Mouse (Mus musculus) ES-Bruce4 (cell line): ENCODE data around the gene Celsr1. TPM values are rescaled to one million over a fixed set of nuclear protein-coding genes. Genes with fewer than 3 reads are reported as not detected.

ENCODE experiments used
- H3K27ac ChIP-seq: 2 replicates; pipeline ENCODE4 v1.5.1; 2012; ENCODE audit warnings: low read length, inconsistent platforms; ENCODE audit not compliant: insufficient read depth
- H3K27me3 ChIP-seq: 2 replicates; pipeline ENCODE4 v1.6.1; 2012; ENCODE audit warnings: mild to moderate bottlenecking, low read length, inconsistent platforms; ENCODE audit not compliant: control insufficient read depth, poor library complexity, insufficient read depth, severe bottlenecking
- H3K36me3 ChIP-seq: 2 replicates; pipeline ENCODE4 v1.6.1; 2012; ENCODE audit warnings: inconsistent platforms, mild to moderate bottlenecking, low read length, moderate library complexity; ENCODE audit not compliant: control insufficient read depth, poor library complexity, insufficient read depth, severe bottlenecking
- H3K4me1 ChIP-seq: one replicate; pipeline ENCODE4 v1.8.1; 2011; ENCODE audit warnings: low read length; ENCODE audit not compliant: control insufficient read depth, insufficient read depth
- H3K4me3 ChIP-seq: 2 replicates; pipeline ENCODE4 v1.5.1; 2011; ENCODE audit warnings: low read depth, mild to moderate bottlenecking, low read length
- H3K9ac ChIP-seq: 2 replicates; pipeline ENCODE4 v1.6.1; 2012; ENCODE audit warnings: low read depth, mild to moderate bottlenecking, inconsistent platforms; ENCODE audit not compliant: poor library complexity, severe bottlenecking
- H3K9me3 ChIP-seq: replicated peaks from 2 replicates; pipeline ENCODE4 v1.6.1; 2012; ENCODE audit warnings: mild to moderate bottlenecking, low read length, inconsistent platforms; ENCODE audit not compliant: control insufficient read depth, poor library complexity, insufficient read depth, severe bottlenecking
- CTCF ChIP-seq: IDR thresholded peaks from one replicate; pipeline ENCODE4 v1.8.1; 2011; ENCODE audit warnings: low read depth, low read length
- EP300 ChIP-seq: IDR thresholded peaks from 2 replicates; pipeline ENCODE4 v1.6.1; 2011; ENCODE audit warnings: low read depth, low read length; ENCODE audit not compliant: insufficient read depth
- POLR2A ChIP-seq: IDR thresholded peaks from one replicate; pipeline ENCODE4 v1.8.1; 2011; ENCODE audit warnings: low read length; ENCODE audit not compliant: insufficient read depth
- polyA plus RNA-seq: library from polyadenylated mRNA; stranded (reverse); fragments of >200 nt; gene quantifications from 2 replicates; pipeline ENCODE4 v1.2.4, GENCODE M21; 2011; ENCODE audit warnings: low read depth; ENCODE audit not compliant: missing spikeins, insufficient read depth, insufficient read length

The Celsr1 gene
- polyA plus RNA-seq, 1 experiment: 10.2 TPM

DNA sequence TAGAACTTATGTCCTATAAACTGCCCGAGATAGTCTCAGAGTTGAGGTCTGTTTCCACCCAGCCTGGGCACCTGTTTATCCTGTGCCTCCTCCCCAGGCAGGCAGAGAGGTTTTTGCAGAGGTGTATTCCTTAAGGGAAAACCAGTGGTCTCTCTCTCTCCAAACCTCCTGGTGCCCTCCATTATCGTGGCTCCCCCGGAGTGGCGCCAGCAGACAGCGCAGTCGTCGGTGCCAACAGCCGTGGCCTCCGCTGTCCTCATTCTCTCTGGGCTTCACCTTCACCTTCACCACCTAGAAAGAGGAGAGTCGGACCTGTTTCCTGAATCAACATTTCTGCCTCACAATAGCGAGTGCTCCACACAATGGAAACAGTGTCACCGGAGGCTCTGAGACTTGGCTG lies 27.0 kb upstream of the Celsr1 start:
- TF ChIP-seq CTCF (no peak), POLR2A (no peak), EP300 (no peak)
- Histone ChIP-seq H3K9me3 (no peaks in the 10 kb centered on the region), H3K36me3 (no peaks in the 10 kb centered on the region), H3K27me3 (no peaks in the 10 kb centered on the region), H3K27ac (no peak overlapping the region), H3K9ac (no peak overlapping the region), H3K4me3 (no peak overlapping the region), H3K4me1 (peaks cover 3% of the 10 kb centered on the region)

- Histone ChIP-seq H3K27ac (no peak overlapping the region), H3K4me1 (peaks cover 3% of the 10 kb centered on the region), H3K4me3 (no peak overlapping the region), H3K27me3 (no peaks in the 10 kb centered on the region), H3K36me3 (no peaks in the 10 kb centered on the region), H3K9ac (peak overlapping the region; percentile 92), H3K9me3 (no peaks in the 10 kb centered on the region)
- TF ChIP-seq EP300 (no peak), POLR2A (no peak), CTCF (no peak)
Observed at GRCm38 (mm10) chr15:86059835-86060380, 26.3 kb upstream of the Celsr1 start.

- Histone ChIP-seq H3K9ac (peak overlapping the region; percentile 92), H3K4me1 (peaks cover 3% of the 10 kb centered on the region), H3K9me3 (no peaks in the 10 kb centered on the region), H3K27ac (no peak overlapping the region), H3K4me3 (peak overlapping the region; percentile 75), H3K36me3 (no peaks in the 10 kb centered on the region), H3K27me3 (no peaks in the 10 kb centered on the region)
- TF ChIP-seq CTCF: no peak
- TF ChIP-seq EP300: no peak
- TF ChIP-seq POLR2A: no peak
Observed at GRCm38 (mm10) chr15:86058931-86059834, 25.6 kb upstream of the Celsr1 start.

- H3K36me3 ChIP-seq: no peaks in the 10 kb centered on the region
- peak overlapping the region; percentile 84 for H3K4me3 ChIP-seq
- H3K27ac ChIP-seq: no peak overlapping the region
- H3K4me1 ChIP-seq: peaks cover 3% of the 10 kb centered on the region
- H3K9me3 ChIP-seq: no peaks in the 10 kb centered on the region
- no peaks in the 10 kb centered on the region for H3K27me3 ChIP-seq
- H3K9ac ChIP-seq: peak overlapping the region; percentile 92
- TF ChIP-seq CTCF (no peak), POLR2A (no peak), EP300 (no peak)
Observed at GRCm38 (mm10) chr15:86058394-86058915, 24.9 kb upstream of the Celsr1 start.

DNA sequence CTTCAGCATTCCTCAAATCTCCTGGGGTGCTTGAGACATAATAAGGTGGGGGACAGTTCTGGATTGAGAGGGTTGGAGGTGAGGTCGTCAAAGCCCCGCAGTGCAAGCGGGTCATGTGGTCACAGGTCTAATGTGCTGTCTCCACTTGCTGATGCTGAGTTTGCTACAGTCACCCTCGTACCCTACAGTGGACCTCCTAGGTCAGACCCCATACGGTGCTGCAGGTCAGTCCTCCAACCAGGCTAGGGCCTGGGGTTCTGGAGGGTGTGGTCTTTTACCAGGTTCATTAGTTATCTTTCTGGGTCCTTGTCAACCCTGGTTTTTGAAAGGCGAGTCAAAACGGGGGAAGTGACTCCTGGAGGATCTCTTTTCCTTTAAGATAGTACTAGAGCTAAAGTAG lies 24.3 kb upstream of the Celsr1 start:
- H3K27ac ChIP-seq: no peak overlapping the region
- peaks cover 3% of the 10 kb centered on the region for H3K4me1 ChIP-seq
- H3K9ac ChIP-seq: peak overlapping the region; percentile 92
- H3K4me3 ChIP-seq: peak overlapping the region; percentile 84
- H3K27me3 ChIP-seq: no peaks in the 10 kb centered on the region
- H3K36me3 ChIP-seq: no peaks in the 10 kb centered on the region
- no peaks in the 10 kb centered on the region for H3K9me3 ChIP-seq
- TF ChIP-seq EP300 (no peak), POLR2A (no peak), CTCF (no peak)

DNA sequence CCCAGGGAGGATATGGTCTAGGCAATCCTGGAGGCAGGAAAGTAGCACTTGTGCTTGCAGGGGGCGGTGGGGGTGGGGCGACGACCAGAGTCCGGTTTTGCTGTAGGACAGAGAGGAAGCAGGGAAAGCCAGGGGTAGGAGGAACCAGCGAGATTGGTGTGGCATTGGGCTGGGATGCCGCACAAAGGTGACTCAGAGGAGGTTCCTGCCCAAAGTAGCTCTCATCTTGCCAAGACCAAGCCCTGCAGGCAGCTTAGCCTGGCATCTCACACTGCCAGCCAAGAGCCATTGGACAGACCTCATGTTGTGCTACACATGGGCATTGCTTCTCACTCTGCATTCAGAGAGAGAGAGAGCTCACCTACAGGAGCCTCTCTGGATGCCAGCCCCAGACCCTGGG lies 23.8 kb upstream of the Celsr1 start, which contains the start of gene Gramd4:
Gene Gramd4, plus strand, starts transcription at position 283 of the 400 bp plus-strand sequence.
- Histone ChIP-seq H3K4me1 (peaks cover 3% of the 10 kb centered on the region), H3K27me3 (no peaks in the 10 kb centered on the region), H3K9ac (peak within 1 kb of the TSS; percentile 92), H3K9me3 (no peaks in the 10 kb centered on the region), H3K36me3 (no peaks in the 10 kb centered on the region), H3K4me3 (peak within 1 kb of the TSS; percentile 84), H3K27ac (no peak within 1 kb of the TSS)
- TF ChIP-seq CTCF (no peak), EP300 (no peak), POLR2A (no peak)
